Mouse (Mus musculus) kidney, adult 11 months (tissue): ENCODE results near the gene Erg.

Experiments used
- DNase-seq: peaks from one replicate; pipeline ENCODE4 v3.0.0; 2022

The Erg gene

DNA sequence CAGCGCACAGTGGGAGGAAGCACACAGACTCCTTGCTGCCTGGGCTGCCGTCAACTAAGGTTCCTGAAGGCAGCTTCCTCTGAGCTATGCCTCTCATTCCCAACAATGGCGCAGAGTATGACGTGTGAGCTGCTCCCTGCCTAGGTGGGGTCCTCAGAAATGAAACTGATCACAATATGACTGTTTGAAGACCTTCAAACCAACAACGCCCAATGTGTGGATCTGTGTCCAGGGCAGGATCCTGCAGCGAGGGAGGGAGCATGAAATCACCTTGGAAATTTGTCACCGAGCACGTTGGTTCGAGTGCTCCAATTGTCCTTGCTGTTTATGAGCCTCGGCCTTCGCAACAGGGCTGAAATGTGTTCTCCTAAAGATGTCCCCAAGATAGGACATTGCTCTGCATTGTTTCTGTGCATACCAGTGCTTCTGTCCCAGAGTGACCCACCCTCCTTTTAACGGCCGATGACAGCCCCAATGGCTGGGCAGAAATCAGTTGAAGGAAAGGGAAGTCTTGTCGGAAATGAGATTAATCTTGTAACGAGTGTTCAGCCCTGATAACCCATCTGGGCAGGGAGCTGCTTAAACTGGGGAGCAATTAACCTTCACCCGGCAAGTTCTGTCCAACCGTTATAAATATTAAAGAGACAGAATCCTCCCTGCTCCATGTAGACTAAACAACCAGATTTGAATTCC, 147.4 kb downstream of the Erg start:
- peak; percentile 72 for DNase-seq

DNA sequence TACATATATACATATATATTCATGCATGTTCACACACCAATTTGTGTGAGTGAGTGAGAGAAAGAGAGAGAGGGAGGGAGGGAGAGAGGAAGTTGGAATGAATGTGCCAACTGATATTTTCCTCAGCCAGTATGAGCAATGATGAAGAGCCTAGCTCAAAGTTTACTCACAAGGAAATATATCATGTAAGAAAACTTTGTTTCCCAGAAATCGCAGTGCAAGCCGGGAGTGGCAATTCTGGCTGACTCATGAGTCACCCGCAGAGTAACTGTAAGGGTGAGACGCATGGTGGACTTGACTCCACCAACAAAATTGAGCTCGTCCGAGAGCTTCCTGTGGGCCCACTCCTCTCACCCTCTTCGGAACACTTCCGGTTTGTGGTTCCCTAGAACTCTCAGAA, 149.8 kb downstream of the Erg start:
- DNase-seq, result no peak

DNA sequence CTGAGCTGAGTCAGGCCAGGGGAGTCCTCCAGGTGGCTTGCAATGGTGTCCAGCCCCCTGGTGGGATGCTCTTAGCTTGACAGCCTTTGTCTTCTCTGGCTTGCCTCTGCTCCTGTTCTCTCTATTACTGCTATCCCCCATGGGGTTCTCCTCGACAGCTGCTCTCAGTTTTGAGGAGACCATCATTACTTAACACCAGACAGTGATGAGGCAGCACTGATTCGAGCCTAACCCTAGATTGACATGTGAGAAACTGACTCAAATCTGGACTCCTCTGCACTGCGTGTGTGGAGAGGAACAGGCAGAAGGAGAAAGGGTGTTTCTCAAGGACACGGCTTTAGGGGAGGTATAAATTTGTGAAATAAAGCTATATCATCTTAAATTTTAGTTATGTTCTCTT, 150.3 kb downstream of the Erg start:
- no peak for DNase-seq

GRCm38 (mm10) chr16:95434434-95434833, 152.0 kb downstream of the Erg start:
- DNase-seq, result no peak

DNA sequence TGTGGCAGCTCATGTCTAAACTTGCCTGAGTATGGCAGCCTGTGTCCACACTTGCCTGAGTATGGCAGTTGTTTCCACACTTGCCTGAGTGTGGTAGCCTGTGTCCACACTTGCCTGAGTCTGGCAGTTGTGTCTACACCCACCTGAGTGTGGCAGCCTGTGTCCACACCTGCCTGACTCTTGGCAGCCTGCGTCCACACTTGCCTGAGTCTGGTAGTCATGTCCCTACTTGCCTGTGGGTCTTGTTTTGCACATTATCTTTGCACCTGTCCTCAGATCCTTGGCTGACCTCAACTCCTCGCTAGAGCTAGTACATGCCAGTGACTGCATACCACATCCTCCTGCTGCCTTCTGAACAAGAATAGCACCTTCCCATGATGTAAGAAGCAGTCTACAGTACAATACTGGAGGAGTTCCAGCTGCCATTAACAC, 153.8 kb downstream of the Erg start:
- no peak for DNase-seq

GRCm38 (mm10) chr16:95429851-95430250, 156.5 kb downstream of the Erg start:
- no peak for DNase-seq

- no peak for DNase-seq
Observed at GRCm38 (mm10) chr16:95428239-95428638, 158.2 kb downstream of the Erg start.

GRCm38 (mm10) chr16:95427512-95427911, 158.9 kb downstream of the Erg start:
- no peak for DNase-seq

- DNase-seq, result no peak
Observed at GRCm38 (mm10) chr16:95422658-95423073, 163.7 kb downstream of the Erg start.

DNA sequence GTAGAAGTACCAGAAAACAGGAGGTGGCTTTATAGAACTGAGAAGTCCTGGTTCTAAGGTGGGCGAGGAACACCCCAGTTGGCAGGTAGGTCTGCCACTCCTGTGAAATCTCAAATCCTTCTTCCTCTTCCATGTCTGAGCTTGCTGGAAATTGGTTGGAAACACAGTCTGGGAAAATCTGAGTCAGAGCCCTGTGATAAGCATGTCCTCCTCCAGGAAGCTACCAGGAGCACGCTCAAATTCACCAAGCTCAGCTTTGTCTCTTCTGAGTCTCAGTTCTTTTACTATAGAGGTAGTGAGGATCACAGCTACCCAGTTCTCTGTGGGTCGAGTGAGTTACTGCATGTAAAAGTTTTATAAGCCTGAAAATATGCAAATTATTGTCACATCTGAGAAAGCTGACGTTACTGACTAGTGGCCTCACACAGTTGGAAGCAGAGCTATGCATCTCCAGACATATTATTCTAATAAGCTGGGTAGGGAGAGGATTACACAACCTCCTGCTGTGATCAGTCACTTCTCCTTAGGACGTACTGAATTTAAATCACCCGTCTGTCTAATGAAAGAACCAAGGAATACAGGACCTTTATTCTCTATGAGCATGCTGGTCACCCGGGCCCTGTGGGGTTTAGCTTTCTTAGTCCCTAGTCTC, 165.0 kb downstream of the Erg start:
- DNase-seq, result no peak

- DNase-seq, result no peak
Observed at GRCm38 (mm10) chr16:95415921-95416320, 170.5 kb downstream of the Erg start.

- DNase-seq, result no peak
Observed at GRCm38 (mm10) chr16:95415372-95415771, 171.0 kb downstream of the Erg start.

GRCm38 (mm10) chr16:95413401-95413959, 172.9 kb downstream of the Erg start:
- DNase-seq, result no peak

DNA sequence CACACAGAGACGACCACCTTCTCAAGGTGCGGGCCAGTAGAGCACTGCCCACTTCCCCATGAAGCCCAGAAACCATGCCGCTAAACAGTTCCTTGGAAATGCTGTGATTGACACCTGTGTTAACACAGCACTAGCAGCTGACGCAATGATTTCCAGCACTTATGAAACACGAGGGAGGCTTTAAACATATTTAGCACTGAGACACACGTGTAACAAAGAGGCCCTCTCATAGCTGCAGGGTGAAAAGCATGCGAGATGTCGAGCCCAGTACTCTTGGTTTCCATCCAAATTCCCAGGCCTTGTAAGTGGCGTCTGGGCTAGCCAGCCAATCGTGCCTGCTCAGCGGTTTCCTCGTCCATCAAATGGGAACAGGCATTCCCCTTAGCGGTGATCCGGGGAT, 178.3 kb downstream of the Erg start:
- no peak for DNase-seq

DNA sequence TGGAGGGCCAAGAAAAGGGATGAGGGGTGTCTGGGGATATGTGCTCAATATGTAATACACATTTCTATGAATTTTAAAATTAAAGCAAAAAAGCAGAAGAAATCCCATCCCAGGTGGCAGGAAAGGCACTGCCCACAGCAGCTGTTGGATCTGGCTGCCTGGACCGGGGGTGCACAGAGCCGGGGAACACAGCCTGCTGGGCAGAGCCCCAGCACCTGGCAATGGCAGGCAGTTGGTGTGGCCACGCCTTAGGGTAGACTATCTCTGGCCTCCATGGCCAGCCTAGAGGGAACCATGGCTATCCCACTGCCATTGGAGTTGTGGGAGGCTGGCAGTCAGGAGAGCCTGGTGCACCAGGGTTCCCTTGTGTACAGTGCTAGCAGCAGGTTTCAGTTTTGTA, 180.9 kb downstream of the Erg start:
- no peak for DNase-seq

DNA sequence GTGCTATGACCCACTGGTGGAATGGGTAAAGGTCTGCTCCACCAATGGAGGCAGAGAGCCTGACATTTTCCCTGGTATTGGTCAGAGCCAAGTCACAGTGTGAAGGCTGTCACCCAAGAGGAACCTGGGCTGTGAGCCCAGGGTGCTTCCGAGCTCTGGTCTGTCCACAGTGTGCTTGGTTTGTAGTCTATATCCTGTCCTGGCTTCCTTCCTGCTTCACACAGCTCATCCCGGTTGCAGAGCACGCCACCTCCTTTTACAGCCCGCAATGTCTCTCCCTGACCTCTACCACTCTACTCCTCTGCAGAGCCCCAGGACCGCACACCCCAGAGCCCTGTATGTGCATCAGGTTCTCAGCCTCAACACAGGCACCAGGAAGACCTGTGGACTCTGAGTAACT, 182.9 kb downstream of the Erg start:
- DNase-seq, result peak; percentile 36

- DNase-seq, result no peak
Observed at GRCm38 (mm10) chr16:95401869-95402268, 184.5 kb downstream of the Erg start.

DNA sequence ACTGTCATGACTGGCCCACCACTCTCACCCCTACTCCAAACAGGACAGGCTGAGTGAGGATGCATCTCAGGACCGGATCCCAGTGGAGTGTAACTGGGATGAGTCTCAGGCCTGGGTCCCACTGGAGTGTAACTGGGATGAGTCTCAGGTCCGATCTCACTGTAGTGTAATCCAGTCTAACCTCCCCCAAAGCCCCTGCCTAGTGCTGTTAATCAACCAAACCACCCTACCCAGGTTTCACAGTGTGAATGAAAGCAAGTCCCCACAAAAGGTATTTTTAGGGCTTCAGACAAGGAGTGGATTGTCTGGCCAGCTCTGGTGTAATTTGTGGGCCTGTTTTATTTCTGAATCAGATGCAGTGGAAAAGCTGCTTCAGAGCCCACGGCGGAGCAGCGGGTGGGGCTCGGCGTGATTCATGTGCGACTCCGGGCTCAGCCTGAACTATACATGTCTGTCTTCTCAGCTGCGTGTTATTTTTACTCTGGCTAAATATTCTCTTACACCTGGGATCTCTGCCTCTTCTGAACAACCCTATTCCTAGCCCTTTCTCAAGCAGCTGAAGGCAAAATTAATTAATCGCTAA, 187.5 kb downstream of the Erg start:
- DNase-seq, result no peak

DNA sequence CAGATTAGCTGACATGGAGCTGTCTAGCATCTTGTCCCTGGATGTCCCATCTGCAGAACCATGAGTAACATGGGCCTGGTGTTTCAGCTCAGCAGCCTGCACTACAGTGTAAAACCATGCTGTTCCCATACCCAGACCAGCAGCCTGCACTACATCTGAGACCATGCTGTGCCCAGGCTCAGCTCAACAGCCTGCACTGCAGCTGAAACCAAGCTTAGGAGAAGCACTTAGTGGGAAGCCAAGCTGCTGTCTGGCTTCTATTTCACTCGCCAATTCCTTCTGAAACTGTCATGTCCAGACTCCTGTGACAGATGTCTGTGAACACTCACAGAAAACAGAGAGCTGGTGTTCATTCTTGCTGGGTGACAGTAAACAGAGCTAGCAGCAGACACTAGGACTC, 195.6 kb downstream of the Erg start:
- no peak for DNase-seq

GRCm38 (mm10) chr16:95388811-95389529, 197.4 kb downstream of the Erg start:
- DNase-seq, result no peak

- DNase-seq, result no peak
Observed at GRCm38 (mm10) chr16:95388292-95388691, 198.1 kb downstream of the Erg start.

- no peak for DNase-seq
Observed at GRCm38 (mm10) chr16:95387008-95387407, 199.4 kb downstream of the Erg start.

DNA sequence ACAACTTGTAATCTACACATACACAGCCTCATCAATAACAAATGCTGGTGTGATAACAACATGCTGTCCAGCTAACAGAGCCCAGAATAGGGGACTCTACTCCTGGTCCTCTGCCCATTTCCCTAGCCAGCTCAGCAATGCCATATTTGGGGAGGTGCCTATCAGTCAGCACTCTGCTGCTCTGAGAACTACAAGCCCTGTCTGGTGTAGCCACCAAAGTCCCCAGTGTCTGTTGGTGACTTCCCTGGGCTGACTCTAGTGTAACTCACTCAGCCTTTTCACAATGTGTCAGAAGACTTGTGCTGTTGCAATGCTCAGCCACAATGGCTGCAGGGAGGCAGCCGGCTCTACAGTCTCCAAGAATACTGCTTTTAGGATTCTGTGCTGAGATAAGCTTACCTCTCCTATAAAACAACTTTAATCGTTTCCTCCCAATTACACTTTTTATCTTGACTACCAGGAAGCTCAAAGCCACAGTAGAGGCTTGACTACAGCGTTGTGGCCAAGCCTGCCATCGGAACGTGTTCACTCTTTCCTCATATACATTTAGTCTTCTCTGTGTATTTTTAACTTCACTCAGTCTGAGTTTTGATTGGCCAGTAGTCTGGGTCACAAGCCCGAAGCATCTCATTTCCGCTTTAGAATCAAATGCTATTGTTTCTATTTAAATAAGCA, 201.0 kb downstream of the Erg start:
- DNase-seq, result no peak
